ENCODE assay signal across 8 mouse cellular contexts in genomic region chr6:137654776-137655175, GRCm38 (mm10). TPM values are rescaled to one million over a fixed set of nuclear protein-coding genes. Genes with fewer than 3 reads are reported as not detected.
DNase-seq lines count a peak whose midpoint lies in the region; ATAC-seq and TF ChIP-seq lines count a peak whose summit lies in the region.

Eps8 (minus strand) TSS chr6:137654876.

- no peak within 1 kb of the TSS for H3K4me2 ChIP-seq in lung, embryonic 14.5 days
- no peak within 1 kb of the TSS for H3K4me2 ChIP-seq in hindbrain, postnatal 0 days (ENCODE audit: low read depth, low read length)
- no peak within 1 kb of the TSS for H3K4me2 ChIP-seq in neural tube, embryonic 14.5 days (ENCODE audit: low read depth, low read length)
- H3K4me2 ChIP-seq in liver, embryonic 12.5 days, result no peak within 1 kb of the TSS

- H3K9ac ChIP-seq in lung, embryonic 14.5 days, result no peak within 1 kb of the TSS
- H3K9ac ChIP-seq in hindbrain, postnatal 0 days (replicated peaks; ENCODE audit: low read length), result no peak within 1 kb of the TSS
- H3K9ac ChIP-seq in neural tube, embryonic 14.5 days (replicated peaks; ENCODE audit: low read depth, low read length), result no peak within 1 kb of the TSS
- no peak within 1 kb of the TSS for H3K9ac ChIP-seq in liver, embryonic 12.5 days

- no peak within 1 kb of the TSS for H3K27ac ChIP-seq in lung, embryonic 14.5 days (ENCODE audit: low read depth)
- H3K27ac ChIP-seq in hindbrain, postnatal 0 days, result no peak within 1 kb of the TSS
- H3K27ac ChIP-seq in neural tube, embryonic 14.5 days (ENCODE audit: low read depth, low read length), result no peak within 1 kb of the TSS
- no peak within 1 kb of the TSS for H3K27ac ChIP-seq in liver, embryonic 12.5 days

- TF ChIP-seq CTCF in lung, embryonic 14.5 days (IDR thresholded peaks at IDR 0.05; ENCODE audit: low read depth), result no peak
- TF ChIP-seq CTCF in hindbrain, postnatal 0 days (IDR thresholded peaks at IDR 0.05; ENCODE audit: low read depth), result no peak

- H3K36me3 ChIP-seq in lung, embryonic 14.5 days (ENCODE audit: insufficient read depth), result no peaks in the 10 kb centered on the region
- no peaks in the 10 kb centered on the region for H3K36me3 ChIP-seq in hindbrain, postnatal 0 days (ENCODE audit: insufficient read depth, low read length)
- no peaks in the 10 kb centered on the region for H3K36me3 ChIP-seq in neural tube, embryonic 14.5 days (ENCODE audit: control insufficient read depth, insufficient read depth, low read length)
- H3K36me3 ChIP-seq in liver, embryonic 12.5 days, result no peaks in the 10 kb centered on the region

- no peaks in the 10 kb centered on the region for H3K9me3 ChIP-seq in lung, embryonic 14.5 days (ENCODE audit: low read depth, low read length)
- no peaks in the 10 kb centered on the region for H3K9me3 ChIP-seq in hindbrain, postnatal 0 days (ENCODE audit: low read length)
- H3K9me3 ChIP-seq in neural tube, embryonic 14.5 days (ENCODE audit: control insufficient read depth, low read length), result no peaks in the 10 kb centered on the region
- H3K9me3 ChIP-seq in liver, embryonic 12.5 days (replicated peaks), result no peaks in the 10 kb centered on the region

- no peaks in the 10 kb centered on the region for H3K4me1 ChIP-seq in lung, embryonic 14.5 days (ENCODE audit: insufficient read depth)
- H3K4me1 ChIP-seq in hindbrain, postnatal 0 days (ENCODE audit: insufficient read depth, low read length), result no peaks in the 10 kb centered on the region
- H3K4me1 ChIP-seq in neural tube, embryonic 14.5 days (ENCODE audit: control insufficient read depth, insufficient read depth, low read length), result no peaks in the 10 kb centered on the region
- no peaks in the 10 kb centered on the region for H3K4me1 ChIP-seq in liver, embryonic 12.5 days

- no peak for ATAC-seq in lung, embryonic 14.5 days (ENCODE audit: insufficient read depth)
- ATAC-seq in hindbrain, postnatal 0 days, result no peak
- ATAC-seq in neural tube, embryonic 14.5 days (ENCODE audit: low read depth), result no peak
- no peak for ATAC-seq in liver, embryonic 12.5 days

- H3K4me3 ChIP-seq in lung, embryonic 14.5 days (ENCODE audit: low read depth, low read length), result no peak within 1 kb of the TSS
- no peak within 1 kb of the TSS for H3K4me3 ChIP-seq in hindbrain, postnatal 0 days (ENCODE audit: low read length)
- H3K4me3 ChIP-seq in neural tube, embryonic 14.5 days (ENCODE audit: low read depth, low read length), result no peak within 1 kb of the TSS
- no peak within 1 kb of the TSS for H3K4me3 ChIP-seq in liver, embryonic 12.5 days

- no peaks in the 10 kb centered on the region for H3K27me3 ChIP-seq in lung, embryonic 14.5 days (ENCODE audit: insufficient read depth, low read length)
- no peaks in the 10 kb centered on the region for H3K27me3 ChIP-seq in hindbrain, postnatal 0 days (ENCODE audit: insufficient read depth, low read length)
- H3K27me3 ChIP-seq in neural tube, embryonic 14.5 days (ENCODE audit: control insufficient read depth, insufficient read depth, low read length), result no peaks in the 10 kb centered on the region
- H3K27me3 ChIP-seq in liver, embryonic 12.5 days (replicated peaks), result peaks cover 8% of the 10 kb centered on the region

- 79% methylated on average over 2 of the region's 2 CpGs for WGBS in lung, embryonic 14.5 days
- WGBS in hindbrain, postnatal 0 days, result 94% methylated on average over 2 of the region's 2 CpGs
- 90% methylated on average over 2 of the region's 2 CpGs for WGBS in neural tube, embryonic 14.5 days
- 65% methylated on average over 2 of the region's 2 CpGs for WGBS in liver, embryonic 12.5 days (ENCODE audit: insufficient replicate concordance)

- DNase-seq in adrenal gland, adult 18-20 months (ENCODE audit: low spot score in 2 of 2), result no peak
- DNase-seq in adrenal gland, adult (ENCODE audit: inconsistent age in 2 of 2, low spot score in 1 of 2), result no peak
- DNase-seq in lung, embryonic 14.5 days, result no peak
- DNase-seq in lung, postnatal 25 days (ENCODE audit: low spot score), result no peak
- DNase-seq in hindbrain, postnatal 0 days (ENCODE audit: low spot score), result no peak
- DNase-seq in cerebellum, postnatal 14 days, result no peak

RNA-seq across cellular contexts. Expression of gene Eps8, which starts in this region (rescaled TPM):
- total RNA-seq in adrenal gland, adult 18-20 months (2021), result 10 to 100 TPM; 19.5 to 20.9 TPM
- polyA plus RNA-seq in lung, embryonic 14.5 days (2014; fragmentation: Nextera tagmentation; extraction: Ambion mirVana), result 24.5 and 26.7 TPM in 2 replicates
- 31.8 and 32.2 TPM in 2 replicates for total RNA-seq in hindbrain, postnatal 0 days (2014; rRNA removed)
- 40.0 and 43.3 TPM in 2 replicates for polyA plus RNA-seq in hindbrain, postnatal 0 days (2015; fragmentation: Nextera tagmentation; extraction: Ambion mirVana)
- polyA plus RNA-seq in neural tube, embryonic 14.5 days (2014; fragmentation: Nextera tagmentation; extraction: Ambion mirVana), result 16.1 and 24.9 TPM in 2 replicates
- 1.5 and 1.7 TPM in 2 replicates for polyA plus RNA-seq in liver, embryonic 12.5 days (2016; fragmentation: Nextera tagmentation; extraction: Ambion mirVana)
